Mouse (Mus musculus) ES-E14 (cell line): ENCODE measurements around the gene Ltb.

Experiments used
- CHD2 ChIP-seq: IDR thresholded peaks from 2 replicates; pipeline ENCODE4 v1.6.1; 2014; ENCODE audit warnings: mild to moderate bottlenecking, low read depth, low read length, inconsistent platforms
- HCFC1 ChIP-seq: IDR thresholded peaks from 2 replicates; pipeline ENCODE4 v1.6.1; 2012; ENCODE audit warnings: low read length, inconsistent platforms, borderline replicate concordance; ENCODE audit not compliant: insufficient read depth
- MAFK ChIP-seq: IDR thresholded peaks from 2 replicates; pipeline ENCODE4 v1.6.1; 2014; ENCODE audit warnings: mild to moderate bottlenecking, low read depth, low read length, inconsistent platforms; ENCODE audit not compliant: insufficient read depth
- ZC3H11A ChIP-seq: IDR thresholded peaks from 2 replicates; pipeline ENCODE4 v1.6.1; 2012; ENCODE audit warnings: low read depth, mild to moderate bottlenecking, inconsistent platforms, low read length, borderline replicate concordance
- ZNF384 ChIP-seq: IDR thresholded peaks from 2 replicates; pipeline ENCODE4 v1.6.1; 2012; ENCODE audit warnings: low read depth, low read length, inconsistent platforms

GRCm38 (mm10) chr17:35162730-35163129 is 31.5 kb upstream of the Ltb start:
- TF ChIP-seq HCFC1 (no peak), MAFK (no peak), ZC3H11A (no peak), ZNF384 (no peak), CHD2 (no peak)
